Mouse (Mus musculus) spleen, postnatal 36 days (tissue): ENCODE results near the gene Gm17545.

ENCODE experiments used
- DNase-seq, 2 experiments: peaks; one replicate each; pipeline ENCODE4 v3.0.0; 2022; ENCODE audit warnings: low spot score in 2 of 2, mixed read lengths in 1 of 2

Gm17545 gene

DNA sequence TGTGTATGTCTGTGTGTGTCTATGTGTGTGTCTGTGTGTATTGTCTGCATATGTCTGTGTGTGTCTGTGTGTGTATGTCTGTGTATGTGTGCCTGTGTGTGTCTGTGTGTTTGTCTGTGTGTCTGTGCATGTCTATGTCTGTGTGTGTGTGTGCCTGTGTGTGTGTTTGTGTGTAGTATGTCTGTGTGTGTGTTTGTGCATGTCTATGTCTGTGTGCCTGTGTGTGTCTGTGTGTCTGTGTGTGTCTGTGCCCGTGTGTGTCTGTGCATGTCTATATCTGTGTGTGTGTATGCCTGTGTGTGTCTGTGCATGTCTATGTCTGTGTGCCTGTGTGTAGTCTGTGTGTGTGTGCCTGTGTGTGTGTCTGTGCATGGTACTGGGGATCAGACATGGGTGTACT is 9.0 kb upstream of the Gm17545 start:
- DNase-seq, result no peak

DNA sequence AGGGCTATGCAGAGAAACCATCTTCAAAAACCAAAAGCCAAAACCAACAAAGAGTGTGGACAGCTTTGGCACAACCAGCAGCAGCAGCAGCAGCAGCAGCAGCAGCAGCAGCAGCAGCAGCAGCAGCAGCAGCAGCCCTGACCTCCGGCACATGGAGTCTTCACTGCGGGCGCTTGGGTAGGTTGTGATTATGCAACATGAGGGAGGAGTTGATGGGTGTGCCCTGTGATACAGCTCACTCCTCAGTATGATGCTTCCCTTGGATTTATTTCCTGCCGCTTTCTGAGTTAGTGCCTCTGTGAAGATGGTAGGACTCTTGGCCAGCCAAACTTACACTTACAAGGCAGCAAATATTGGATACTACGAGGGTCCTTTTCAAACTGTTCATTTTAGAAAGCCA is 6.9 kb upstream of the Gm17545 start:
- DNase-seq, result no peak

DNA sequence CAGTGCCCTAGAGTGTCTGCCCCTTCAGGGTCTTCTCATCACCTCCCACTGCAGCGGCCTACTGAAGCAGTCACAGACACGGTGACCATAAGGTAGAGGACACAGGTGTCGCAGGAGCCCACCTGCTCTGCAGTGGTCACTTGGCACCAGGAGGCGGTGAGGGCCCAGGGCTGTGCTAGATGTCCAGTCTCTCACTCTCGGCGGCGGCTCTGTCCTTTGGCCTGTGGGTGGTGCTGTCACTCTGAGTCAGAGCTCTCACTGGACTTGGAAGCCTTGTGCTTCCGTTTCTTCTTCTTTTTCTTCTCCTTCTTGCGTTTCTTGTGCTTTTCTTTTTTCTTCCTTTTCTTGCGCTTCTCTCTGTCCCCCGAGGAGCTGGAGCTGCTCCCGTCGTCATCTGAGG is 5.7 kb upstream of the Gm17545 start:
- no peak for DNase-seq

- no peak for DNase-seq
Observed at GRCm38 (mm10) chr9:22449209-22449608, 4.9 kb upstream of the Gm17545 start.

GRCm38 (mm10) chr9:22452697-22453096 is 1.4 kb upstream of the Gm17545 start:
- no peak for DNase-seq

DNA sequence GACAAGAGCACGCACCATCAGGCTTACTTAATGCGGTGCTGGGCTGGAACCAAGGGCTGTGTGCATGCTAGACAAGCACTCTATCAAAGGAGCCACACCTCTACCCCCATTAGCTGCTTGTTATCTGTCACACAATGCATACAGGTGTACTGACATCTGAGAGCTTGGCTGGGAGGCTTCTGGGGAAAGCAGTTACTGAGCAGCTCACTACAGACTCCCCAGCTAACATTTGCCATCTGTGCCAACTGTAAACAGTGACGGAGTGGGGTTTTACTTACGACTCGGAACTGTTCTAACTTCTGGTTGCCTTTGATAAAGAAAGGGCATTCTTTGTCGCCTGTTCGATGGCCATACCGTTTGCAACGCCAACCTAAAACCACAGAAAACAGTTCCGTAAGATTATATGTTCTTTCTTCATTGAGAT is 577 bp upstream of the Gm17545 start:
- peak in 1 of 2 experiments; percentile 15 for DNase-seq

- DNase-seq, result no peak
Observed at GRCm38 (mm10) chr9:22455041-22455440, 951 bp downstream of the Gm17545 start.

GRCm38 (mm10) chr9:22457142-22457835 is 3.2 kb downstream of the Gm17545 start:
- DNase-seq, result peak; percentile 80 to 84

DNA sequence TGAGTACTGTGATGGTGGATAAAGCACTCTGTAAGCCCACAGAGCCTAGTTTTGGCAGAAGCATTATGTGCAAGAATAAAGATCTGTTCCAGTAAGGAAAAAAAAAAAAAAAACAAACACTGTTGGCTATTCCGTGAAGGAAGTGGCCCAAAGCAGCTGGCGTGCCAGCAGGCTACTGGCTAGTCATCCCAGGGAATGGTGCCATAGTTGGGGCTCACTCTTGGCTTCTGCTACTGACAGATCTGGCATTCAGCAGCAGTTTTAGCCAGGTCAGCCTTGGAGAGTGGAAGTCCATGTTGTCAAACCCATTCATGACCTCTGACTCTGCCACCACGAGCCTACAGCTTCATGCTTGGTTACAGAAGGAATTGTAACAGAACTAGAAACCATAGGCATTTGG is 7.9 kb downstream of the Gm17545 start:
- no peak for DNase-seq

GRCm38 (mm10) chr9:22466212-22466611 is 12.1 kb downstream of the Gm17545 start:
- no peak for DNase-seq

DNA sequence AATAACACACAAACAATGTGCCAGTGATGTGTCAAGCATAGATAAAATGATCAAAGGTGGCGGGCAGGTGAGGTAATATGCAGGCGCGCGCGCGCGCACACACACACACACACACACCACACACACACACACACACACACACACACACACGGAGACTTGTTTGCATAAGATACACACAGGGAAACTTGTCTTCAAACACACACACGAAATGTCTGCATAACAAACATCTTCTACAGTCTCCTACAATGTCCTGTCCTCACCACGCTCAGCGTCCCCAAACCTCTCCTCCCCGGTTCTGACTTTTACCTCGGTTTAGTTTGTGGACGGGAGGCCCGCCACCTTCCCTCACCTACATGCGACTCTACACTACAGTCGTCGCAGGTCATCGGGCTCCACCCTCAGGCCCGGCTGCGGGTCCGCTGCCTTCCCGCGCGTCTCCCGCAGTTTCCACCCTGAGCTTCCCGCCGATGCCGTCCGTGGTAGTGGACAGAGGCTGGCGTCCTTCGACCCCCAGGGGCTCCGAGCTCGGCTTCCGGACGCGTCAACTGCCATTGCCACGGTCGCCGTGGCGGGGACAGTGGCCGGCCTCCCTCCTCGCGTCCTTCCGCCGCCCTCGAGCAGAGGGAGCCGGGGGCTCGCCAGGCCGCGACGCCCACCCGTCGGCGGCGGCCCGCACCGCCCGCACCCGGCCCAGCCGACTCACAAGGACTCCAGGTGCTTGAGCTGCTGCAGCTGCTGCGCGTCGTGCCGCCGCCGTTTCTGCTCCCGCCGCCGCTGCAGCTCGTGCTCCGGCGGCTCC is 13.5 kb downstream of the Gm17545 start:
- DNase-seq, result peak; percentile 39 to 41

- peak; percentile 70 to 73 for DNase-seq
Observed at GRCm38 (mm10) chr9:22468170-22468898, 14.2 kb downstream of the Gm17545 start.

GRCm38 (mm10) chr9:22468899-22469259 is 14.8 kb downstream of the Gm17545 start:
- no peak for DNase-seq

GRCm38 (mm10) chr9:22469643-22470042 is 15.6 kb downstream of the Gm17545 start, which contains the start of gene Rp9:
Gene Rp9, minus strand, starts transcription at chr9:22469743.
- DNase-seq, result no peak

DNA sequence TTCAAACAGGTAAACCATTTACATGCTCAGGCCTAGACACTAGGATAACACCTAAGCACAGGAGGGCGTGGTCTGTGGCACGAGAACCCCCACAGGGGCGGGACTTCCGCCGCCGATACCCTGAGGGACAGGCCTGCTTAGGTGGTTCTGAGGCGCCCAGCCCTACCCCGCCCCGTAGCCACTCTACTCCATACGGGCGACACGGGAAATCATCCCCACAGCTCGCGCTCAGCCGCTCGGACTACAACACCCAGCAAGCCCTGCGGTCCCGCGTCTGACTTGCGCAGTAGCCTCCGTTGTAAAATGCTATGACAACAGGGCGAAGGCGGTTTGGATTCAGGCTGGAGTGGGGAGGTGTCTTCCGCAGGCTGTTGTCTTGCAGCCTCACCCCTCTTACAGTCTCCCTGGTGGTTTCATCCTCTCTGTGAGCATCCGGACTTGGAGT is 21.4 kb downstream of the Gm17545 start, which contains the start of gene Bbs9:
TSS of gene Bbs9 (plus strand) at position 292 of the 445 bp plus-strand sequence.
- peak; percentile 95 for DNase-seq

GRCm38 (mm10) chr9:22476265-22476664 is 22.2 kb downstream of the Gm17545 start:
- no peak for DNase-seq

GRCm38 (mm10) chr9:22478946-22479345 is 24.9 kb downstream of the Gm17545 start:
- DNase-seq, result no peak

- no peak for DNase-seq
Observed at GRCm38 (mm10) chr9:22483866-22484561, 29.9 kb downstream of the Gm17545 start.

DNA sequence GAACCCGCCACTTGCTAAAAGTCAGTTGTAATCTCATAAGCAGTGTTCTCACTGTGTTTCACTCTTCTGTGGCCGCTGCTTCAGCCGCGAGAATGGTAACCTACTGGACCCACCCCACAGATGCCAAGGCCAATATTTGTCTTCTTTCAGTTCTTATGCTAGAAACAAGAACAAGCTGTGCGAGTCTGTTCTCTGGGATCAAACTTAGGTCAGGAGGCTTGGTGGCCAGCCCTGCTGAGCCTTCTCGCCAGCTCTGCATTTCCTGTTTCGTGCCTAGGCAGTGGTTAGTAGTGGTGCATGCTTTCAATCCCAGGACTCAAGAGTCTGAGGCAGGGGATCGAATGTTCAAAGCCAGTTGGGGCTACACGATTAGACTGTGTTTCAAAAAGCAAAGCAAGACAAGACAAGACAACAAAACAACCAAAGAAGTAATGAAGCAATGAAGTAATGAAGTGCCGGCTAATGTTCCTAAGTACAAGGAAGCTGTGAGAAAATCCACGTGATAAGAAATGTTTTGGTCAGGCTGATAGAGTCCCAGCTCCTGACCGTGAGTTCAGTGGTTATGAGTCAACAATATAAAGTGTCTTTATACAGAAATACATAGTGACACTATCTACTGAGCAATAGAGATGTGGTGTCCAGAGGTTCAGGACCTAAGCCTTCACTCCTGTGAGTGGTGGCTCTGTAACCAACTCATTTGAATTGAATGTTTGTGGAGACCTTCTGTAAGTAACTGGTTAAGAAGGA is 30.6 kb downstream of the Gm17545 start:
- DNase-seq, result no peak

GRCm38 (mm10) chr9:22486211-22486610 is 32.1 kb downstream of the Gm17545 start:
- DNase-seq, result no peak

DNA sequence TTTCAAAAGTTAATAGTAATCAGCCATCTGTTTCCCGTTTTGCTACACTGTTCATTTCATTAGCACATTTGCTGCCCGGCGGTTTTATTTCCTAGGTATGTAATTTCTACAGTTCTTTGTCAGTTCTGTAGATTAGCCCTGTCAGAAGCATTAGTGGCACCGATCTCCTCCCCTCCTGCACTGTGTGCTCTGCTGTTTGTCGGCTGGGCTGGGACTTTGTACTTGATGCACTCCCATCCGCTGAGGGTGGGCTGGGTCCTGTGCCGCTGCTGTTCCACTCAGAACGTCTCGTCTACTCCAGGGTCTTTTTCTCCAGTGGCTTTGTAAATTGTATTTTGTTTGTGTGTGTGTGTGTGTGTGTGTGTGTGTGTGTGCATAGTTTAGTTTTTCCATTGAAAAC is 34.9 kb downstream of the Gm17545 start:
- no peak for DNase-seq
